Mouse (Mus musculus): ENCODE measurements at regions not wholly inside any gene's neighbourhood (a gene's known extent, or its start where the extent isn't known, plus 50 kb on each side); places are given as distances from the start of the nearest gene placed in this dataset.

DNA sequence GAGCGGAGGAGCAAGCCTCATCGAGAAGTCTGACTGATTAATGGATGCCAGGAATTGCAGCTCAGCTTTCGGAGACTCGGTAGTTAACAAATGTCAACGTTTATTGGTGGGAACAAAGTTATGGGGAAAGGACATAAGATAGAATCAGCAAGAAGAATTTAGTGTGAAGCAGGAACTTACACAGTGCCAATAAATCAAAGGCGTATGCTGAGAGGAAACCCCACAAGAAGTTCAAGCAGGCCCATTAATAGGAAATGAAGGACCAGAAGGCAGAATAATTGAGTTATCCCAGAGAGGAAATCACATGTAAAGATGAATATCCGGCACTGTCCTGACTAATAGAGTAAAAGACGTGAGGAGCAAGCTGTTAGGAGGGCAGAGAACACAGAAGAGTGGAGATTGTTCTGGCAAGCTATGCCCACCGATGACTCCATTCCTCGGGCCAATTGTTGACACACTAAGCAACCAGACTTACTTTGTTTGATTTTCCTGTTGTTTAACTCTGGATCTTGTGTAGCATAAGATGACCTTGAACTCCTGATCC lies 293.4 kb upstream of the Pabpc6 start:
- H3K27me3 ChIP-seq (replicated peaks), result no peaks in the 10 kb centered on the region
- no peaks in the 10 kb centered on the region for H3K36me3 ChIP-seq (replicated peaks in 1 of 2; ENCODE audit: control insufficient read depth in 1 of 2, insufficient read depth in 1 of 2, low read length in 1 of 2)
- no peaks in the 10 kb centered on the region for H3K9me3 ChIP-seq (replicated peaks; ENCODE audit: low read length)
- H3K4me1 ChIP-seq (ENCODE audit: control insufficient read depth in 1 of 2, insufficient read depth in 2 of 2), result no peaks in the 10 kb centered on the region; a peak in 1 of 4 replicates
- H3K9ac ChIP-seq (ENCODE audit: insufficient read depth, low read depth), result no peak overlapping the region
- H3K4me2 ChIP-seq (ENCODE audit: insufficient read depth, low read depth, poor library complexity, severe bottlenecking), result no peak overlapping the region
- H3K4me3 ChIP-seq (replicated peaks in 1 of 3; ENCODE audit: low read depth in 2 of 3, low read length in 2 of 3, poor library complexity in 1 of 3), result no peak overlapping the region
- DNase-seq (ENCODE audit: extremely low read depth), result no peak
- H3K79me2 ChIP-seq (replicated peaks; ENCODE audit: control insufficient read depth, extremely low read depth, insufficient read depth, poor library complexity, severe bottlenecking), result no peaks in the 10 kb centered on the region
- in situ Hi-C loops (cut with MboI; ENCODE audit: low pct_ligation_motif_present, low pct_unique_long_range_greater_than_20kb, low sequenced_read_pairs), result no loop called here
- H3K27ac ChIP-seq (ENCODE audit: insufficient read depth, low read depth), result no peak overlapping the region
- TF ChIP-seq ETS1 (conservative IDR thresholded peaks at IDR 0.05; ENCODE audit: low read depth, low read length) (no peak), ZC3H11A (IDR thresholded peaks at IDR 0.05; ENCODE audit: low read depth, low read length) (no peak), JUN (IDR thresholded peaks at IDR 0.05; ENCODE audit: insufficient read depth, low read depth, low read length) (no peak), JUND (conservative IDR thresholded peaks at IDR 0.05; ENCODE audit: low read depth, low read length) (no peak), ZNF384 (IDR thresholded peaks at IDR 0.05; ENCODE audit: low read depth, low read length) (no peak), MXI1 (IDR thresholded peaks at IDR 0.05; ENCODE audit: low read depth, low read length) (no peak), POLR2AphosphoS2 (IDR thresholded peaks at IDR 0.05; ENCODE audit: low read depth, low read length) (no peak), MYC (IDR thresholded peaks at IDR 0.05; ENCODE audit: low read depth, low read length) (no peak), KAT2A (IDR thresholded peaks at IDR 0.05; ENCODE audit: insufficient replicate concordance, low read length) (no peak), TCF12 (IDR thresholded peaks at IDR 0.05; ENCODE audit: low read depth, low read length) (no peak), MAX (IDR thresholded peaks at IDR 0.05; ENCODE audit: low read length) (no peak), CHD2 (IDR thresholded peaks at IDR 0.05; ENCODE audit: low read length) (no peak), E2F4 (IDR thresholded peaks at IDR 0.05; ENCODE audit: insufficient replicate concordance, low read depth, low read length) (no peak)
- dilution Hi-C loops (cut with MboI; ENCODE audit: extremely low pct_ligation_motif_present, extremely low pct_unique_long_range_greater_than_20kb, low sequenced_read_pairs), result no loop called here

DNA sequence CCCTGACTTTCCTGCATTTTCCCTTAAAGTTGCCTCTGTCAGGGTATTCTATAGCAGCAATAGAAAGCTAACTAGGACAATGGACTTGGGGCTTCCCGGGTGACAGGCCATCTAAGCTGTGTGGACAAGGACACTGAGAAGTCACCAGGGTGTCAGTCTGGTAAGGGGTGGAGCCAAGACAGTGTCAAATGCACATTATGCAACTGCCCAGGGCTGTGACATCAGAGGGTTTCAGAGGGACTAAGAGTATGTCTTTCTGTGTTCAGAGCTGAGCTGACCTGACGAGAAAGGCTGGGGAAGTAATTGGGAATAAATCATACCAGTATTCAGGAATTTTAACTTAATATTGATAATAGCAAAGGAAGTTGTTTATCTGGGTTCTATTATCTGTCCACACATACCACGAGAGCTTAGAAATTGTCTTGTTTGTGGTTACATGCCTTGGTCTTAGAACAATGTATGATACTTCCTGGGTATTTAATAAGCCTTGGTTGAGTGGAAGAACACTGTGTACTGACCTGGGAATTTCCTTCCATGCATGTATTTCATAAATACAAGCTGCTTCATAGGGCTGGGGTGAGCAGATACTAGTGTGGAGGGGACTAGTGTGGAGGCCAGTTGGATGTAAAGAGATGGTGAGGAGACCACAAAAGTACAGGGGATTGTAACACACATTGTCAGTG lies 279.6 kb upstream of the Pabpc6 start:
- TF ChIP-seq TBP (conservative IDR thresholded peaks at IDR 0.05; ENCODE audit: low read depth, low read length), result no peak
- TF ChIP-seq ZNF384 (IDR thresholded peaks at IDR 0.05; ENCODE audit: low read depth, low read length), result no peak
- TF ChIP-seq MEF2A (IDR thresholded peaks at IDR 0.05; ENCODE audit: borderline replicate concordance, low read depth, low read length), result no peak
- TF ChIP-seq TCF12 (IDR thresholded peaks at IDR 0.05; ENCODE audit: low read depth, low read length), result no peak
- TF ChIP-seq JUND (conservative IDR thresholded peaks at IDR 0.05; ENCODE audit: low read depth, low read length), result no peak
- no peak for TF ChIP-seq RCOR1 (conservative IDR thresholded peaks at IDR 0.05; ENCODE audit: low read depth, low read length)
- TF ChIP-seq JUN (IDR thresholded peaks at IDR 0.05; ENCODE audit: insufficient read depth, low read depth, low read length), result no peak
- DNase-seq (ENCODE audit: extremely low read depth), result no peak
- in situ Hi-C loops (cut with MboI; ENCODE audit: low pct_ligation_motif_present, low pct_unique_long_range_greater_than_20kb, low sequenced_read_pairs), result no loop called here
- Histone ChIP-seq H3K4me3 (replicated peaks in 1 of 3; ENCODE audit: low read depth in 2 of 3, low read length in 2 of 3, poor library complexity in 1 of 3) (no peak overlapping the region), H3K27me3 (replicated peaks) (no peaks in the 10 kb centered on the region), H3K9me3 (replicated peaks; ENCODE audit: low read length) (peaks cover 8% of the 10 kb centered on the region), H3K36me3 (replicated peaks in 1 of 2; ENCODE audit: control insufficient read depth in 1 of 2, insufficient read depth in 1 of 2, low read length in 1 of 2) (no peaks in the 10 kb centered on the region), H3K4me2 (ENCODE audit: insufficient read depth, low read depth, poor library complexity, severe bottlenecking) (no peak overlapping the region), H3K79me2 (replicated peaks; ENCODE audit: control insufficient read depth, extremely low read depth, insufficient read depth, poor library complexity, severe bottlenecking) (no peaks in the 10 kb centered on the region), H3K27ac (ENCODE audit: insufficient read depth, low read depth) (no peak overlapping the region), H3K4me1 (ENCODE audit: control insufficient read depth in 1 of 2, insufficient read depth in 2 of 2) (no peaks in the 10 kb centered on the region), H3K9ac (ENCODE audit: insufficient read depth, low read depth) (no peak overlapping the region)
- dilution Hi-C loops (cut with MboI; ENCODE audit: extremely low pct_ligation_motif_present, extremely low pct_unique_long_range_greater_than_20kb, low sequenced_read_pairs), result no loop called here
